In genomic region chr3:95740406-95740805, GRCm38 (mm10) we compare ENCODE assay signal across 8 mouse cellular contexts. TPM values are rescaled to one million over a fixed set of nuclear protein-coding genes. Genes with fewer than 3 reads are reported as not detected.
DNase-seq lines count a peak whose midpoint lies in the region; ATAC-seq lines count a peak whose summit lies in the region.

No protein-coding gene starts in this region.

- H3K4me3 ChIP-seq in embryonic facial prominence, embryonic 15.5 days (replicated peaks) = no peak overlapping the region
- H3K4me3 ChIP-seq in kidney, embryonic 14.5 days (ENCODE audit: low read length) = no peak overlapping the region

- 79% methylated on average over 8 of the region's 8 CpGs for WGBS in embryonic facial prominence, embryonic 15.5 days
- 38% methylated on average over 8 of the region's 8 CpGs for WGBS in kidney, embryonic 14.5 days

- no peak overlapping the region for H3K9ac ChIP-seq in embryonic facial prominence, embryonic 15.5 days
- no peak overlapping the region for H3K9ac ChIP-seq in kidney, embryonic 14.5 days (ENCODE audit: low read depth, low read length)

- H3K4me1 ChIP-seq in embryonic facial prominence, embryonic 15.5 days = peaks cover 7% of the 10 kb centered on the region
- H3K4me1 ChIP-seq in kidney, embryonic 14.5 days (ENCODE audit: control insufficient read depth, insufficient read depth, low read length) = peaks cover 20% of the 10 kb centered on the region

- no peaks in the 10 kb centered on the region for H3K9me3 ChIP-seq in embryonic facial prominence, embryonic 15.5 days (replicated peaks)
- H3K9me3 ChIP-seq in kidney, embryonic 14.5 days (ENCODE audit: control insufficient read depth, low read length) = no peaks in the 10 kb centered on the region

- H3K36me3 ChIP-seq in embryonic facial prominence, embryonic 15.5 days = peaks cover 57% of the 10 kb centered on the region
- peaks cover 42% of the 10 kb centered on the region for H3K36me3 ChIP-seq in kidney, embryonic 14.5 days (ENCODE audit: control insufficient read depth, insufficient read depth, low read length)

- ATAC-seq in embryonic facial prominence, embryonic 15.5 days (ENCODE audit: insufficient number of reproducible peaks, low FRiP score, low TSS enrichment, low read depth) = no peak
- ATAC-seq in kidney, embryonic 14.5 days (ENCODE audit: low FRiP score, low TSS enrichment) = peak; percentile 47
- ATAC-seq in cerebellum, adult (ENCODE audit: insufficient number of reproducible peaks, low FRiP score, low TSS enrichment) = no peak

- no peaks in the 10 kb centered on the region for H3K27me3 ChIP-seq in embryonic facial prominence, embryonic 15.5 days
- no peaks in the 10 kb centered on the region for H3K27me3 ChIP-seq in kidney, embryonic 14.5 days (ENCODE audit: control insufficient read depth, insufficient read depth, low read length)

- DNase-seq in layer of hippocampus, adult 11-12 months (ENCODE audit: low spot score) = peak; percentile 28
- DNase-seq in layer of hippocampus, postnatal 14 days (ENCODE audit: low spot score in 2 of 2) = no peak
- DNase-seq in lung, postnatal 25 days (ENCODE audit: low spot score) = peak; percentile 50
- no peak for DNase-seq in urinary bladder, postnatal 4 days (ENCODE audit: low spot score in 2 of 2)
- DNase-seq in B cell, adult 2 months = no peak

- no peak overlapping the region for H3K4me2 ChIP-seq in embryonic facial prominence, embryonic 15.5 days (replicated peaks)
- H3K4me2 ChIP-seq in kidney, embryonic 14.5 days (replicated peaks; ENCODE audit: low read depth, low read length) = no peak overlapping the region

- H3K27ac ChIP-seq in embryonic facial prominence, embryonic 15.5 days (replicated peaks) = 0 out of 2 replicates have a peak overlapping the region, but pooled peaks have one; percentile 1
- peak overlapping the region; percentile 78 for H3K27ac ChIP-seq in kidney, embryonic 14.5 days (ENCODE audit: low read depth, low read length)

RNA-seq across cellular contexts. Expression of gene Ecm1, which starts 1.0 kb away (rescaled TPM):
- total RNA-seq in layer of hippocampus, postnatal 14 days (2021) = 10 to 100 TPM; 12.2 to 13.7 TPM
- polyA plus RNA-seq in embryonic facial prominence, embryonic 15.5 days (2015; fragmentation: Nextera tagmentation; extraction: Ambion mirVana) = 27.8 and 29.9 TPM in 2 replicates
- 168 and 204 TPM in 2 replicates for polyA plus RNA-seq in kidney, embryonic 14.5 days (2014; fragmentation: Nextera tagmentation; extraction: Ambion mirVana)

RNA-seq across cellular contexts. Expression of gene Tars2, which starts 19.6 kb away (rescaled TPM):
- 10 to 100 TPM; 39.9 to 40.0 TPM for total RNA-seq in layer of hippocampus, postnatal 14 days (2021)
- polyA plus RNA-seq in embryonic facial prominence, embryonic 15.5 days (2015; fragmentation: Nextera tagmentation; extraction: Ambion mirVana) = 39.4 and 45.8 TPM in 2 replicates
- polyA plus RNA-seq in kidney, embryonic 14.5 days (2014; fragmentation: Nextera tagmentation; extraction: Ambion mirVana) = 37.5 and 56.6 TPM in 2 replicates

RNA-seq across cellular contexts. Expression of gene Adamtsl4, which starts 52.7 kb away (rescaled TPM):
- total RNA-seq in layer of hippocampus, postnatal 14 days (2021) = 1 to 10 TPM; 3.0 to 4.1 TPM
- 3.8 and 4.2 TPM in 2 replicates for polyA plus RNA-seq in embryonic facial prominence, embryonic 15.5 days (2015; fragmentation: Nextera tagmentation; extraction: Ambion mirVana)
- 2.0 and 3.7 TPM in 2 replicates for polyA plus RNA-seq in kidney, embryonic 14.5 days (2014; fragmentation: Nextera tagmentation; extraction: Ambion mirVana)

Comparison
In these comparisons a context has a peak if more than half of its experiments do, and no peak if none do; other contexts are left out.
1. DNase-seq: peak in layer of hippocampus, adult 11-12 months (single experiment) and lung, postnatal 25 days (single experiment); none in layer of hippocampus, postnatal 14 days (0 of 2), urinary bladder, postnatal 4 days (0 of 2) and B cell, adult 2 months (0 of 2).